Mouse (Mus musculus): ENCODE data around the gene Mtx2. TPM values are rescaled to one million over a fixed set of nuclear protein-coding genes. Genes with fewer than 3 reads are reported as not detected.

Mtx2 gene
- polyA plus RNA-seq (2015; fragmentation: Nextera tagmentation; extraction: Ambion mirVana), result 197 and 230 TPM in 2 replicates

GRCm38 (mm10) chr2:74825730-74826430, at the start of gene Mtx2:
Mtx2 (plus strand) TSS chr2:74825803.

Other genes with a start within 250 kb of the Mtx2 start
- gene Lnpk, start 246.4 kb upstream of the Mtx2 start, polyA plus RNA-seq (2015; fragmentation: Nextera tagmentation; extraction: Ambion mirVana), result 12.8 and 18.2 TPM in 2 replicates
- not detected in 2 replicates for gene Evx2, start 166.2 kb upstream of the Mtx2 start, polyA plus RNA-seq (2015; fragmentation: Nextera tagmentation; extraction: Ambion mirVana)
- not detected in 2 replicates for gene Hoxd13, start 157.5 kb upstream of the Mtx2 start, polyA plus RNA-seq (2015; fragmentation: Nextera tagmentation; extraction: Ambion mirVana)
- gene Hoxd12, start 150.8 kb upstream of the Mtx2 start, polyA plus RNA-seq (2015; fragmentation: Nextera tagmentation; extraction: Ambion mirVana), result 0.11 TPM in 1 of 2 replicates, not detected in the other
- gene Hoxd11, start 146.2 kb upstream of the Mtx2 start, polyA plus RNA-seq (2015; fragmentation: Nextera tagmentation; extraction: Ambion mirVana), result 0.22 and 2.2 TPM in 2 replicates
- 0.30 and 1.4 TPM in 2 replicates for gene Hoxd10, start 133.9 kb upstream of the Mtx2 start, polyA plus RNA-seq (2015; fragmentation: Nextera tagmentation; extraction: Ambion mirVana)
- gene Hoxd9, start 128.1 kb upstream of the Mtx2 start, polyA plus RNA-seq (2015; fragmentation: Nextera tagmentation; extraction: Ambion mirVana), result 4.5 and 6.1 TPM in 2 replicates
- gene Hoxd8, start 121.2 kb upstream of the Mtx2 start, polyA plus RNA-seq (2015; fragmentation: Nextera tagmentation; extraction: Ambion mirVana), result 10.8 and 12.9 TPM in 2 replicates
- gene Hoxd3, start 113.9 kb upstream of the Mtx2 start, polyA plus RNA-seq (2015; fragmentation: Nextera tagmentation; extraction: Ambion mirVana), result 0.35 and 0.59 TPM in 2 replicates
- gene Hoxd4, start 113.9 kb upstream of the Mtx2 start, polyA plus RNA-seq (2015; fragmentation: Nextera tagmentation; extraction: Ambion mirVana), result 0.46 and 0.88 TPM in 2 replicates
- gene Gm28230, start 99.1 kb upstream of the Mtx2 start, polyA plus RNA-seq (2015; fragmentation: Nextera tagmentation; extraction: Ambion mirVana), result 0.23 TPM in 1 of 2 replicates, not detected in the other
- 0.10 TPM in 1 of 2 replicates, not detected in the other for gene Hoxd1, start 62.8 kb upstream of the Mtx2 start, polyA plus RNA-seq (2015; fragmentation: Nextera tagmentation; extraction: Ambion mirVana)